Mouse (Mus musculus): ENCODE results near the gene Borcs8. TPM values are rescaled to one million over a fixed set of nuclear protein-coding genes. Genes with fewer than 3 reads are reported as not detected.

Gene Borcs8
- 10 to 100 TPM; 61.0 to 62.8 TPM for total RNA-seq (2023)

GRCm38 (mm10) chr8:70139026-70139857, at the start of gene Borcs8, which contains the start of the genes Rfxank and Mef2b:
TSS of gene Borcs8 (plus strand) at chr8:70139499.
TSS of gene Rfxank (minus strand) at chr8:70139154.
TSS of gene Mef2b (plus strand) at chr8:70139711.

GRCm38 (mm10) chr8:70120667-70121066, 18.6 kb upstream of the Borcs8 start, which contains the start of gene Ncan:
TSS of gene Ncan (minus strand) at chr8:70120873.

GRCm38 (mm10) chr8:70131166-70131883, 8.0 kb upstream of the Borcs8 start, which contains the start of gene Nr2c2ap:
TSS of gene Nr2c2ap (plus strand) at chr8:70131333.

GRCm38 (mm10) chr8:70172043-70172681, 32.9 kb downstream of the Borcs8 start, which contains the start of gene Tmem161a:
TSS of gene Tmem161a (plus strand) at chr8:70172356.

Other genes starting within 250 kb of the Borcs8 start
- gene Tssk6, start 237.3 kb upstream of the Borcs8 start, total RNA-seq (2023) = under 1 TPM; 0.42 to 0.96 TPM
- gene Ndufa13, start 236.9 kb upstream of the Borcs8 start, total RNA-seq (2023) = 10 to 100 TPM; 44.0 to 54.0 TPM
- gene Yjefn3, start 236.8 kb upstream of the Borcs8 start, total RNA-seq (2023) = not detected
- 10 to 100 TPM; 94.1 to 97.5 TPM for gene Gatad2a, start 143.1 kb upstream of the Borcs8 start, total RNA-seq (2023)
- 100 to 1,000 TPM; 132 to 142 TPM for gene Mau2, start 96.8 kb upstream of the Borcs8 start, total RNA-seq (2023)
- gene Sugp1, start 96.7 kb upstream of the Borcs8 start, total RNA-seq (2023) = 10 to 100 TPM; 46.0 to 51.2 TPM
- under 1 TPM; 0.38 to 0.80 TPM for gene Tm6sf2, start 66.6 kb upstream of the Borcs8 start, total RNA-seq (2023)
- gene Hapln4, start 56.0 kb upstream of the Borcs8 start, total RNA-seq (2023) = not detected
- gene Ncan, start 18.6 kb upstream of the Borcs8 start, total RNA-seq (2023) = under 1 TPM in 1 of 2 experiments, not detected in 1; 0.17 TPM
- gene Nr2c2ap, start 8.2 kb upstream of the Borcs8 start, total RNA-seq (2023) = 10 to 100 TPM; 29.9 to 33.8 TPM
- 10 to 100 TPM; 35.2 to 37.1 TPM for gene Rfxank, start 345 bp upstream of the Borcs8 start, total RNA-seq (2023)
- gene Mef2b, start 212 bp downstream of the Borcs8 start, total RNA-seq (2023) = 1 to 10 TPM; 2.8 to 3.5 TPM
- 10 to 100 TPM; 42.8 to 48.4 TPM for gene Tmem161a, start 32.9 kb downstream of the Borcs8 start, total RNA-seq (2023)
- 1 to 10 TPM; 8.1 to 9.4 TPM for gene Slc25a42, start 72.8 kb downstream of the Borcs8 start, total RNA-seq (2023)
- 10 to 100 TPM; 95.5 to 95.6 TPM for gene Sugp2, start 94.7 kb downstream of the Borcs8 start, total RNA-seq (2023)
- 10 to 100 TPM; 11.3 to 15.3 TPM for gene Armc6, start 95.0 kb downstream of the Borcs8 start, total RNA-seq (2023)
- 10 to 100 TPM in 1 of 2 experiments, 1 to 10 TPM in 1; 9.6 to 13.6 TPM for gene Homer3, start 143.3 kb downstream of the Borcs8 start, total RNA-seq (2023)
- 10 to 100 TPM; 57.6 to 88.0 TPM for gene Ddx49, start 163.0 kb downstream of the Borcs8 start, total RNA-seq (2023)
- 100 to 1,000 TPM; 101 to 134 TPM for gene Cope, start 163.0 kb downstream of the Borcs8 start, total RNA-seq (2023)
- gene Cers1, start 176.3 kb downstream of the Borcs8 start, total RNA-seq (2023) = not detected
- gene Gdf1, start 190.3 kb downstream of the Borcs8 start, total RNA-seq (2023) = not detected
- 10 to 100 TPM; 71.0 to 78.4 TPM for gene Upf1, start 213.8 kb downstream of the Borcs8 start, total RNA-seq (2023)
- not detected for gene Comp, start 234.1 kb downstream of the Borcs8 start, total RNA-seq (2023)

Measured in B cell, adult 67 days (primary cell).